Mouse (Mus musculus) MEL (cell line): ENCODE measurements around the gene Hint2. TPM values are rescaled to one million over a fixed set of nuclear protein-coding genes. Genes with fewer than 3 reads are reported as not detected.

Experiments used
- DNase-seq: peaks from one replicate; pipeline ENCODE4 v3.0.0; 2011; ENCODE audit warnings: low read depth, low spot score
- H3K27ac ChIP-seq: 2 replicates; pipeline ENCODE4 v1.5.1; 2012; ENCODE audit warnings: low read depth, mild to moderate bottlenecking, control low read depth, low read length, moderate library complexity; ENCODE audit not compliant: control insufficient read depth
- H3K27me3 ChIP-seq, 2 experiments: fragments of 150-350 bp in 1 of 2; sonication (generic) in 1 of 2; 2 replicates each; pipeline ENCODE4 v1.6.1; 2012; ENCODE audit warnings: low read length in 2 of 2, mild to moderate bottlenecking in 2 of 2, improper control_type of control experiment in 1 of 2, moderate library complexity in 1 of 2; ENCODE audit not compliant: insufficient read depth in 2 of 2, control insufficient read depth in 1 of 2
- H3K36me3 ChIP-seq, 2 experiments: 2 replicates each; pipeline ENCODE4 v1.6.1; 2012 to 2014; ENCODE audit warnings: low read length in 2 of 2, improper control_type of control experiment in 1 of 2, inconsistent platforms in 1 of 2, mild to moderate bottlenecking in 1 of 2; ENCODE audit not compliant: insufficient read depth in 2 of 2, control insufficient read depth in 1 of 2
- H3K4me1 ChIP-seq, 2 experiments: fragments of 150-350 bp in 1 of 2; sonication (generic) in 1 of 2; 2 replicates each; pipeline ENCODE4 v1.6.1; 2012; ENCODE audit warnings: low read length in 2 of 2, improper control_type of control experiment in 1 of 2, mild to moderate bottlenecking in 1 of 2; ENCODE audit not compliant: insufficient read depth in 2 of 2, control insufficient read depth in 1 of 2
- H3K4me3 ChIP-seq, 2 experiments: fragments of 150-350 bp in 1 of 2; sonication (generic) in 1 of 2; 2 replicates each; pipeline ENCODE4 v1.5.1; 2012; ENCODE audit warnings: low read depth in 2 of 2, low read length in 2 of 2, mild to moderate bottlenecking in 2 of 2, moderate library complexity in 2 of 2, control low read depth in 1 of 2, improper control_type of control experiment in 1 of 2; ENCODE audit not compliant: control insufficient read depth in 1 of 2, insufficient read depth in 1 of 2
- H3K79me2 ChIP-seq: 2 replicates; pipeline ENCODE4 v1.6.1; 2012; ENCODE audit warnings: mild to moderate bottlenecking, low read length, moderate library complexity; ENCODE audit not compliant: control insufficient read depth, poor library complexity, insufficient read depth
- H3K9ac ChIP-seq: 2 replicates; pipeline ENCODE4 v1.6.1; 2012; ENCODE audit warnings: low read depth, mild to moderate bottlenecking, control low read depth, low read length, moderate library complexity; ENCODE audit not compliant: control insufficient read depth, poor library complexity, severe bottlenecking
- H3K9me3 ChIP-seq: fragments of 150-350 bp; sonication (generic); replicated peaks from 2 replicates; pipeline ENCODE4 v1.6.1; 2012; ENCODE audit warnings: mild to moderate bottlenecking, low read length, improper control_type of control experiment, moderate library complexity; ENCODE audit not compliant: insufficient read depth
- CHD2 ChIP-seq: IDR thresholded peaks from 2 replicates; pipeline ENCODE4 v1.6.1; 2011; ENCODE audit warnings: low read length, improper control_type of control experiment
- E2F4 ChIP-seq: IDR thresholded peaks from 2 replicates; pipeline ENCODE4 v1.6.1; 2011; ENCODE audit warnings: low read depth, low read length, improper control_type of control experiment, borderline replicate concordance
- ELF1 ChIP-seq: IDR thresholded peaks from 2 replicates; pipeline ENCODE4 v1.6.1; 2014; ENCODE audit warnings: low read depth, mild to moderate bottlenecking, inconsistent platforms, low read length, improper control_type of control experiment, moderate library complexity
- EP300 ChIP-seq, 2 experiments: IDR thresholded peaks; 2 replicates each; pipeline ENCODE4 v1.6.1; 2011; ENCODE audit warnings: improper control_type of control experiment in 2 of 2, low read length in 2 of 2, low read depth in 1 of 2, mild to moderate bottlenecking in 1 of 2
- GATA1 ChIP-seq: IDR thresholded peaks from 2 replicates; pipeline ENCODE4 v1.6.1; 2011; ENCODE audit warnings: low read depth, low read length, improper control_type of control experiment
- HCFC1 ChIP-seq: IDR thresholded peaks from 2 replicates; pipeline ENCODE4 v1.6.1; 2012; ENCODE audit warnings: low read depth, mild to moderate bottlenecking, inconsistent platforms, low read length, improper control_type of control experiment, moderate library complexity
- JUND ChIP-seq: IDR thresholded peaks from 2 replicates; pipeline ENCODE4 v1.6.1; 2011; ENCODE audit warnings: low read depth, mild to moderate bottlenecking, improper control_type of control experiment, low read length
- MAFK ChIP-seq: IDR thresholded peaks from 2 replicates; pipeline ENCODE4 v1.6.1; 2011; ENCODE audit warnings: low read depth, mild to moderate bottlenecking, low read length, improper control_type of control experiment, borderline replicate concordance
- MAX ChIP-seq: IDR thresholded peaks from 2 replicates; pipeline ENCODE4 v1.6.1; 2011; ENCODE audit warnings: low read length, improper control_type of control experiment
- MAZ ChIP-seq: IDR thresholded peaks from 2 replicates; pipeline ENCODE4 v1.6.1; 2012; ENCODE audit warnings: low read depth, mild to moderate bottlenecking, inconsistent platforms, low read length, improper control_type of control experiment
- MXI1 ChIP-seq: IDR thresholded peaks from 2 replicates; pipeline ENCODE4 v1.6.1; 2011; ENCODE audit warnings: mild to moderate bottlenecking, low read depth, low read length, improper control_type of control experiment
- POLR2AphosphoS5 ChIP-seq: IDR thresholded peaks from 2 replicates; pipeline ENCODE4 v1.6.1; 2012; ENCODE audit warnings: low read depth, borderline replicate concordance, mild to moderate bottlenecking, inconsistent platforms, low read length, moderate library complexity, mixed read lengths
- RAD21 ChIP-seq: IDR thresholded peaks from 2 replicates; pipeline ENCODE4 v1.6.1; 2011; ENCODE audit warnings: mild to moderate bottlenecking, low read depth, low read length, improper control_type of control experiment
- RCOR1 ChIP-seq: IDR thresholded peaks from 2 replicates; pipeline ENCODE4 v1.6.1; 2012; ENCODE audit warnings: low read depth, mild to moderate bottlenecking, inconsistent platforms, low read length, improper control_type of control experiment
- SIN3A ChIP-seq: IDR thresholded peaks from 2 replicates; pipeline ENCODE4 v1.6.1; 2012; ENCODE audit warnings: low read length, improper control_type of control experiment, inconsistent platforms
- SMC3 ChIP-seq: IDR thresholded peaks from 2 replicates; pipeline ENCODE4 v1.6.1; 2011; ENCODE audit warnings: low read depth, low read length, improper control_type of control experiment
- USF2 ChIP-seq, 2 experiments: IDR thresholded peaks; 2 replicates each; pipeline ENCODE4 v1.6.1; 2011 to 2012; ENCODE audit warnings: improper control_type of control experiment in 2 of 2, low read length in 2 of 2, borderline replicate concordance in 1 of 2, inconsistent platforms in 1 of 2, low read depth in 1 of 2, mild to moderate bottlenecking in 1 of 2; ENCODE audit not compliant: insufficient read depth in 1 of 2
- ZC3H11A ChIP-seq: IDR thresholded peaks from 2 replicates; pipeline ENCODE4 v1.6.1; 2012; ENCODE audit warnings: low read depth, mild to moderate bottlenecking, inconsistent platforms, low read length, improper control_type of control experiment
- ZKSCAN1 ChIP-seq: IDR thresholded peaks from 2 replicates; pipeline ENCODE4 v1.6.1; 2012; ENCODE audit warnings: low read depth, mild to moderate bottlenecking, inconsistent platforms, low read length, improper control_type of control experiment, moderate library complexity
- polyA plus RNA-seq, 2 experiments: library from polyadenylated mRNA; stranded (reverse) in 1 of 2; unstranded in 1 of 2; fragments of >175 nt in 1 of 2; fragments of >200 nt in 1 of 2; gene quantifications; 2 replicates each; pipeline versions ENCODE4 v1.2.1 to v1.2.4; 2012; ENCODE audit warnings: low replicate concordance in 2 of 2, low read depth in 1 of 2; ENCODE audit not compliant: insufficient read length in 2 of 2, insufficient read depth in 1 of 2, missing spikeins in 1 of 2
- total RNA-seq: library from RNA; depleted of rRNA; stranded (reverse); fragments of 300-350 nt; gene quantifications from 2 replicates; pipeline ENCODE4 v1.2.3, GENCODE M21; 2012

The Hint2 gene
- total and polyA plus RNA-seq, 3 experiments, result 33.2 to 254 (median 46.4) TPM

- Histone ChIP-seq H3K4me3 (no peak overlapping the region), H3K79me2 (no peaks in the 10 kb centered on the region), H3K9me3 (no peaks in the 10 kb centered on the region), H3K9ac (no peak overlapping the region), H3K36me3 (no peaks in the 10 kb centered on the region), H3K27me3 (no peaks in the 10 kb centered on the region)
- TF ChIP-seq RAD21 (no peak), CHD2 (no peak), EP300 (IDR thresholded peaks at IDR 0.05; ENCODE audit: low read depth in 1 of 2, low read length in 2 of 2) (no peak), E2F4 (no peak), USF2 (IDR thresholded peaks at IDR 0.05; ENCODE audit: borderline replicate concordance in 1 of 2, insufficient read depth in 1 of 2, low read depth in 1 of 2, low read length in 2 of 2) (no peak), MAX (no peak), SIN3A (no peak), HCFC1 (no peak), ZC3H11A (no peak)
- TF ChIP-seq, all 39 proteins: peak for 0
- H3K27ac ChIP-seq, result no peak overlapping the region
- no peak for DNase-seq
- no peaks in the 10 kb centered on the region for H3K4me1 ChIP-seq
These were observed 19.3 kb upstream of the Hint2 start for GRCm38 (mm10) chr4:43675608-43676007.

- TF ChIP-seq GATA1, result no peak
- TF ChIP-seq MXI1, result no peak
- TF ChIP-seq SMC3, result no peak
- no peak for TF ChIP-seq MAZ
- no peak for TF ChIP-seq MAFK
- no peak for TF ChIP-seq HCFC1
- TF ChIP-seq RAD21, result no peak
- TF ChIP-seq CHD2, result no peak
- no peak for TF ChIP-seq ZKSCAN1
- no peak for TF ChIP-seq E2F4
- no peak for TF ChIP-seq POLR2AphosphoS5
- no peak for TF ChIP-seq ZC3H11A
- no peak for TF ChIP-seq ELF1
- no peak for TF ChIP-seq RCOR1
- TF ChIP-seq USF2 (IDR thresholded peaks at IDR 0.05; ENCODE audit: borderline replicate concordance in 1 of 2, insufficient read depth in 1 of 2, low read depth in 1 of 2, low read length in 2 of 2), result no peak
- no peak for TF ChIP-seq MAX
- TF ChIP-seq JUND, result no peak
- TF ChIP-seq, all 39 proteins: peak for 0
- DNase-seq, result no peak
- H3K27me3 ChIP-seq, result no peaks in the 10 kb centered on the region
These were observed 18.7 kb upstream of the Hint2 start for GRCm38 (mm10) chr4:43674974-43675373.

More at GRCm38 (mm10) chr4:43674974-43675373, 18.7 kb upstream of the Hint2 start:
- H3K36me3 ChIP-seq, result no peaks in the 10 kb centered on the region
- no peaks in the 10 kb centered on the region for H3K9me3 ChIP-seq
- H3K9ac ChIP-seq, result no peak overlapping the region
- H3K27ac ChIP-seq, result no peak overlapping the region
- H3K4me3 ChIP-seq, result no peak overlapping the region
- peaks cover 0 to 2% of the 10 kb centered on the region in 2 experiments; a peak in 1 of 4 replicates for H3K4me1 ChIP-seq
- H3K79me2 ChIP-seq, result no peaks in the 10 kb centered on the region
